Mouse (Mus musculus) liver, embryonic 14.5 days (tissue): ENCODE measurements around the gene Atg9b.

ENCODE experiments used
- CTCF ChIP-seq: IDR thresholded peaks from 2 replicates; pipeline ENCODE4 v1.5.1; 2016; ENCODE audit warnings: antibody characterized with exemption, low read depth, control low read depth
- EP300 ChIP-seq: IDR thresholded peaks from 2 replicates; pipeline ENCODE4 v1.6.1; 2016; ENCODE audit warnings: antibody characterized with exemption, low read depth

- TF ChIP-seq CTCF (no peak), EP300 (no peak)
Measured at GRCm38 (mm10) chr5:24412063-24412462, 20.1 kb upstream of the Atg9b start.
